Mouse (Mus musculus) cortical plate, adult 2 months (tissue): ENCODE measurements around the gene Ftl1.
A peak's percentile ranks its signal among the peaks of the same experiment; 100 is the strongest.

Source experiments
- CTCF ChIP-seq: fragments of 200-500 bp; IDR thresholded peaks from 2 replicates; pipeline ENCODE4 v1.5.1; 2011; ENCODE audit warnings: mild to moderate bottlenecking, control low read depth, low read length; ENCODE audit not compliant: insufficient read depth; ENCODE audit errors: extremely low read depth
- POLR2A ChIP-seq: fragments of 200-500 bp; IDR thresholded peaks from 2 replicates; pipeline ENCODE4 v1.6.1; 2011; ENCODE audit warnings: mild to moderate bottlenecking, low read length, control low read depth; ENCODE audit not compliant: insufficient read depth; ENCODE audit errors: extremely low read depth

DNA sequence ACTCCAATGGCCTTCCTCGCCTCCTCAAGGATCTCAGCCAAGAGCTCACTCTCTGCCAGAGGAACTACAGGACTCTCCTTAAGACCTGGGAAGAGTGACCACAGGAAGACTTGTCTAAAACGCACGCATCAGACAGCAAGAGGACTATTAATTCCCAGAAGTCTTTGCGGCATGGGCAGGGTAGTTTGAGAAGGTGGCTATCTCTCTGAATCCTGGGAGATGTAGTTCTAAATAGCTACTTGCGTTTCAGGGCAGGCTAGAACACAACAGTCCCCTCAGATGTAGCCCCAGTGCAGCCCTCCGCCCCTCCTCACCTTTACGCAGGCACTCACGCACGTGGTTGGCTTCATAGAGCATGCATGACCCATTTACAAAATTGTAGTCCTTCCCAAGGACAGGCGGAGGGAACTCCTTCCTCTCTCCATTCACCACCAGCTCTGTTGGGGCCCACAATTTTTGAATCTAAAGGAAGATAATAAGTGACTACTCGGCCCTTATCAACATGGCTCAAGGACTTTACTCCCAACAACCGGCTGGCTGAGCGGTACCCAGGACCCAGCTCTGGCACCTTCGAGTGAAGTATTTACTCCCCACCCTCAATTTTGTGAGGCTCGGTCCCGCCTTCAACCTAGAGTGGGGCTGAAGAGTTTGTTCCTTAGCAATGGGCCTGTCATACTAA, 15.7 kb upstream of the Ftl1 start:
- TF ChIP-seq CTCF (no peak), POLR2A (0 out of 2 replicates have a peak, but pooled peaks have one; percentile 11)
